Mouse (Mus musculus): ENCODE results near the gene Mex3d.
"Not testable (repeated sequence)": the region's sequence is repeated elsewhere in the genome, so short reads cannot be mapped to it uniquely, and the experiment has no call there.

Mex3d gene

GRCm38 (mm10) chr10:80355431-80355830 is 32.0 kb downstream of the Mex3d start:
- DNase-seq (ENCODE audit: low read depth) = no peak

GRCm38 (mm10) chr10:80352727-80353126 is 34.7 kb downstream of the Mex3d start:
- DNase-seq (ENCODE audit: low read depth) = no peak

GRCm38 (mm10) chr10:80351896-80352295 is 35.6 kb downstream of the Mex3d start:
- no peak for DNase-seq (ENCODE audit: low read depth)

- peak; percentile 48 for DNase-seq (ENCODE audit: low read depth)
Observed at GRCm38 (mm10) chr10:80350292-80350691, 37.2 kb downstream of the Mex3d start.

GRCm38 (mm10) chr10:80348981-80349380 is 38.5 kb downstream of the Mex3d start:
- DNase-seq (ENCODE audit: low read depth) = no peak

- DNase-seq (ENCODE audit: low read depth) = peak; percentile 39
Observed at GRCm38 (mm10) chr10:80348244-80348781, 39.1 kb downstream of the Mex3d start, which contains the start of gene Adamtsl5. Gene Adamtsl5, minus strand, starts transcription at chr10:80348412.

GRCm38 (mm10) chr10:80347514-80347967 is 39.9 kb downstream of the Mex3d start:
- no peak for DNase-seq (ENCODE audit: low read depth)

- DNase-seq (ENCODE audit: low read depth) = not testable (repeated sequence)
Observed at GRCm38 (mm10) chr10:80345929-80346328, 41.5 kb downstream of the Mex3d start.

GRCm38 (mm10) chr10:80345122-80345521 is 42.3 kb downstream of the Mex3d start:
- DNase-seq (ENCODE audit: low read depth) = no peak

- no peak for DNase-seq (ENCODE audit: low read depth)
Observed at GRCm38 (mm10) chr10:80344131-80344661, 43.3 kb downstream of the Mex3d start.

- no peak for DNase-seq (ENCODE audit: low read depth)
Observed at GRCm38 (mm10) chr10:80343425-80343895, 44.0 kb downstream of the Mex3d start.

- no peak for DNase-seq (ENCODE audit: low read depth)
Observed at GRCm38 (mm10) chr10:80342749-80343424, 44.6 kb downstream of the Mex3d start.

GRCm38 (mm10) chr10:80342305-80342748 is 45.1 kb downstream of the Mex3d start:
- no peak for DNase-seq (ENCODE audit: low read depth)

- DNase-seq (ENCODE audit: low read depth) = no peak
Observed at GRCm38 (mm10) chr10:80341491-80342304, 45.8 kb downstream of the Mex3d start.

GRCm38 (mm10) chr10:80341026-80341425 is 46.4 kb downstream of the Mex3d start:
- DNase-seq (ENCODE audit: low read depth) = no peak

- DNase-seq (ENCODE audit: low read depth) = peak; percentile 62
Observed at GRCm38 (mm10) chr10:80339941-80340750, 47.3 kb downstream of the Mex3d start.

GRCm38 (mm10) chr10:80336263-80336662 is 51.2 kb downstream of the Mex3d start:
- DNase-seq (ENCODE audit: low read depth) = no peak

GRCm38 (mm10) chr10:80332525-80332989 is 54.9 kb downstream of the Mex3d start:
- no peak for DNase-seq (ENCODE audit: low read depth)

GRCm38 (mm10) chr10:80331636-80332524 is 55.6 kb downstream of the Mex3d start:
- DNase-seq (ENCODE audit: low read depth) = no peak

- DNase-seq (ENCODE audit: low read depth) = no peak
Observed at GRCm38 (mm10) chr10:80330888-80331287, 56.6 kb downstream of the Mex3d start.

Measured in fibroblast of lung, adult 2 months (primary cell).